19 mouse cellular contexts compared by ENCODE assay signal in the genomic region with DNA sequence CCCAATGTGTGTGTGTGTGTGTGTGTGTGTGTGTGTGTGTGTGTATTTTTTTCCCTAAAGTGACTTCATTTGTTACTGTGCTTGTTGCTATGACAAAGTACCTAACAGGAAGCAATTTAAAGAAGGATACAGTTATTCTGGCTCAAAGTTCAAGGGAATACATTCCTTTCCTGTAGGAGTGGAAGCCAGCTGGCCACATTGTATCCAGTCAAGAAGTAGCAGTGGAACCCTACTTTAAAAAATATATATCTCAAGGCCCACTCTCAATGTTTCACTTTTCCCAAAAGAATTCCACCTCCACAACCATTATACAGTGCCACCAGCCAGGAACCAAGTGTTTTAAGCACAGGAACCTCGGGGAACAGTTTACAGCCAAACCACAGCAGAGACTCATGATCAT.
"Had no signal": no experiment of that assay in that cellular context is flagged by ENCODE, and none has a peak within 500 bp of the region (broad histone marks: within the 10 kb centered on the region; RNA-seq: fewer than 3 reads in every experiment).

No protein-coding gene starts in this region.

- DNase-seq: lung, adult 18-20 months; lung, embryonic 14.5 days; lung, postnatal 10 days; lung, postnatal 4 days; midbrain, embryonic 14.5 days; retina, postnatal 1 day; right cerebral cortex, adult 18-20 months; right cerebral cortex, postnatal 25 days; right cerebral cortex, postnatal 4 days; spleen, adult 18-20 months; thymus, adult 2 months; thymus, postnatal 25 days; thymus, postnatal 4 days had no signal

- H3K4me3 ChIP-seq: midbrain, embryonic 10.5 days; midbrain, embryonic 12.5 days; myocyte; neural tube, embryonic 13.5 days; neural tube, embryonic 15.5 days had no signal

- H3K4me1 ChIP-seq: midbrain, embryonic 10.5 days had no signal

- H3K9ac ChIP-seq: lung, embryonic 14.5 days; midbrain, embryonic 12.5 days; neural tube, embryonic 13.5 days; neural tube, embryonic 15.5 days had no signal

- ATAC-seq: midbrain, embryonic 16.5 days had no signal

- H3K36me3 ChIP-seq: midbrain, embryonic 10.5 days; midbrain, embryonic 12.5 days; neural tube, embryonic 13.5 days; neural tube, embryonic 15.5 days had no signal

- H3K27me3 ChIP-seq: midbrain, embryonic 12.5 days; neural tube, embryonic 13.5 days; neural tube, embryonic 15.5 days had no signal

- H3K27ac ChIP-seq: midbrain, embryonic 10.5 days; midbrain, embryonic 12.5 days; neural tube, embryonic 15.5 days had no signal

- H3K4me2 ChIP-seq: lung, embryonic 14.5 days; midbrain, embryonic 12.5 days; neural tube, embryonic 13.5 days; neural tube, embryonic 15.5 days had no signal

- H3K9me3 ChIP-seq: midbrain, embryonic 10.5 days; midbrain, embryonic 12.5 days; neural tube, embryonic 13.5 days; neural tube, embryonic 15.5 days had no signal
